Mouse (Mus musculus) heart, postnatal 0 days (tissue): Measurements from ENCODE around the gene Olfr45.
"Not testable (repeated sequence)": the region's sequence is repeated elsewhere in the genome, so short reads cannot be mapped to it uniquely, and the experiment has no call there.

ENCODE experiments used
- CTCF ChIP-seq: IDR thresholded peaks from 2 replicates; pipeline ENCODE4 v1.5.1; 2016; ENCODE audit warnings: antibody characterized with exemption, control low read depth, low read depth
- EP300 ChIP-seq: IDR thresholded peaks from 2 replicates; pipeline ENCODE4 v1.6.1; 2016; ENCODE audit warnings: antibody characterized with exemption, low read depth

- TF ChIP-seq CTCF, EP300: not testable (repeated sequence)
Measured at GRCm38 (mm10) chr7:140679591-140679990, 2.2 kb upstream of the Olfr45 start.
